Mouse (Mus musculus) CH12.LX (cell line): Measurements from ENCODE around the gene Rps6ka2.

Experiments used
- CTCF ChIP-seq, 2 experiments: IDR thresholded peaks in 1 of 2; conservative IDR thresholded peaks in 1 of 2; 2 replicates each; pipeline ENCODE4 v1.5.1; 2011 to 2012; ENCODE audit warnings: low read depth in 2 of 2, low read length in 2 of 2, improper control_type of control experiment in 1 of 2, inconsistent platforms in 1 of 2, mild to moderate bottlenecking in 1 of 2, moderate library complexity in 1 of 2
- EP300 ChIP-seq: IDR thresholded peaks from 2 replicates; pipeline ENCODE4 v1.6.1; 2011; ENCODE audit warnings: low read length, improper control_type of control experiment
- RCOR1 ChIP-seq: conservative IDR thresholded peaks from 2 replicates; pipeline ENCODE4 v1.6.1; 2012; ENCODE audit warnings: low read depth, mild to moderate bottlenecking, inconsistent platforms, low read length, improper control_type of control experiment
- SIN3A ChIP-seq: IDR thresholded peaks from 2 replicates; pipeline ENCODE4 v1.6.1; 2012; ENCODE audit warnings: low read length, improper control_type of control experiment, inconsistent platforms
- ZC3H11A ChIP-seq: IDR thresholded peaks from 2 replicates; pipeline ENCODE4 v1.6.1; 2012; ENCODE audit warnings: low read depth, mild to moderate bottlenecking, inconsistent platforms, low read length, improper control_type of control experiment

- TF ChIP-seq EP300 = no peak
- no peak for TF ChIP-seq RCOR1
- TF ChIP-seq CTCF (conservative IDR thresholded peaks at IDR 0.05 in 1 of 2, IDR thresholded peaks at IDR 0.05 in 1 of 2; ENCODE audit: low read depth in 2 of 2, low read length in 2 of 2) = no peak
- no peak for TF ChIP-seq SIN3A
- no peak for TF ChIP-seq ZC3H11A
These were observed 92.1 kb downstream of the Rps6ka2 start for GRCm38 (mm10) chr17:7262056-7262455.
